Mouse (Mus musculus) thymus, adult 2 months (tissue): ENCODE measurements at regions not wholly inside any gene's neighbourhood (a gene's known extent, or its start where the extent isn't known, plus 50 kb on each side); places are given as distances from the start of the nearest gene placed in this dataset.

Source experiments
- CTCF ChIP-seq: fragments of 200-500 bp; IDR thresholded peaks from 2 replicates; pipeline ENCODE4 v1.5.1; 2012; ENCODE audit warnings: mild to moderate bottlenecking, control low read depth, low read length, moderate library complexity, borderline replicate concordance; ENCODE audit not compliant: control insufficient read depth, poor library complexity, insufficient read depth; ENCODE audit errors: extremely low read depth
- POLR2A ChIP-seq: fragments of 200-500 bp; IDR thresholded peaks from 2 replicates; pipeline ENCODE4 v1.6.1; 2012; ENCODE audit warnings: mild to moderate bottlenecking, low read length, control low read depth, moderate library complexity; ENCODE audit not compliant: control insufficient read depth, poor library complexity, insufficient read depth; ENCODE audit errors: extremely low read depth

DNA sequence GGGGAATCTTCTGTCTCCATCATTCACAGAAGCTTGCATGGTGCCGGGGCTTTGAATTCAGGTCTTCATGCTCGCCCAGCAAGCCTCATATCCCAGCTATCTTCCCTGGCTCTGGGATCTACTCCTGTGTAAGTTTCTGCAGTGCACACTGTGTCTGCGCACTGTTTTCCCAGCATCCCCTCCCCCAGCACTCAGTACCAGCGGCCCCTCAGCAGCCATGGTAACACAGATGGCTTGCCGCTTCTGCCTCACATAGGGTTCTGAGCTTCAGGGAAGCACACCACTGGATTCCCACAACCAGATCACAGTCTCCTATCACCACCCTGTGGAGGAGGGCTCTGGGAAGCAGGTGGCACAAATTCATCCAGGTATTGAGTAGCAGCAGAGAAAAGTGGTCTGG lies 187.7 kb downstream of the Sh3bp4 start:
- TF ChIP-seq CTCF (no peak), POLR2A (no peak)
